Mouse (Mus musculus) myocyte (in vitro differentiated cells): ENCODE results near the gene Ankrd36. TPM values are rescaled to one million over a fixed set of nuclear protein-coding genes. Genes with fewer than 3 reads are reported as not detected.
A peak's percentile ranks its signal among the peaks of the same experiment; 100 is the strongest.

Experiments
- H3K27me3 ChIP-seq: one replicate; pipeline ENCODE4 v1.6.1; 2011; ENCODE audit not compliant: control insufficient read depth, insufficient read depth, insufficient read length
- H3K36me3 ChIP-seq: one replicate; pipeline ENCODE4 v1.6.1; 2011; ENCODE audit not compliant: control insufficient read depth, insufficient read depth
- H3K4me2 ChIP-seq: one replicate; pipeline ENCODE4 v1.6.1; 2011; ENCODE audit warnings: low read depth, control low read depth
- H3K4me3 ChIP-seq: one replicate; pipeline ENCODE4 v1.5.1; 2011; ENCODE audit warnings: mild to moderate bottlenecking, control low read depth, moderate library complexity
- H3K79me2 ChIP-seq: one replicate; pipeline ENCODE4 v1.6.1; 2011; ENCODE audit not compliant: control insufficient read depth, insufficient read depth
- H3ac ChIP-seq: one replicate; pipeline ENCODE4 v1.6.1; 2011; ENCODE audit not compliant: control insufficient read depth, insufficient read length
- CEBPB ChIP-seq: IDR thresholded peaks from 2 replicates; pipeline ENCODE4 v1.6.1; 2011; ENCODE audit warnings: mild to moderate bottlenecking, moderate library complexity; ENCODE audit not compliant: poor library complexity, insufficient read depth, severe bottlenecking
- E2F4 ChIP-seq: IDR thresholded peaks from one replicate; pipeline ENCODE4 v1.6.1; 2011; ENCODE audit warnings: mild to moderate bottlenecking, control low read depth, moderate library complexity; ENCODE audit not compliant: insufficient read depth
- MAX ChIP-seq: IDR thresholded peaks from one replicate; pipeline ENCODE4 v1.6.1; 2011; ENCODE audit warnings: low read depth, mild to moderate bottlenecking, control low read depth
- MYOD1 ChIP-seq, 3 experiments: IDR thresholded peaks; one replicate each; pipeline ENCODE4 v1.6.1; 2011; ENCODE audit warnings: control low read depth in 2 of 3, low read depth in 2 of 3, mild to moderate bottlenecking in 2 of 3, moderate library complexity in 1 of 3; ENCODE audit not compliant: insufficient read length in 2 of 3, control insufficient read depth in 1 of 3
- MYOG ChIP-seq, 3 experiments: IDR thresholded peaks; one replicate each; pipeline ENCODE4 v1.6.1; 2011; ENCODE audit warnings: control low read depth in 2 of 3, low read depth in 2 of 3, mild to moderate bottlenecking in 2 of 3; ENCODE audit not compliant: insufficient read length in 2 of 3, control insufficient read depth in 1 of 3, insufficient read depth in 1 of 3
- POLR2A ChIP-seq: IDR thresholded peaks from one replicate; pipeline ENCODE4 v1.6.1; 2011; ENCODE audit warnings: low read depth, mild to moderate bottlenecking, control low read depth, moderate library complexity; ENCODE audit not compliant: insufficient read length
- POLR2AphosphoS2 ChIP-seq: IDR thresholded peaks from one replicate; pipeline ENCODE4 v1.6.1; 2011; ENCODE audit warnings: low read depth, control low read depth; ENCODE audit not compliant: insufficient read length
- REST ChIP-seq: IDR thresholded peaks from one replicate; pipeline ENCODE4 v1.6.1; 2011; ENCODE audit warnings: mild to moderate bottlenecking, control low read depth, moderate library complexity; ENCODE audit not compliant: insufficient read depth, insufficient read length
- SRF ChIP-seq: IDR thresholded peaks from one replicate; pipeline ENCODE4 v1.6.1; 2011; ENCODE audit warnings: low read depth; ENCODE audit not compliant: control insufficient read depth, insufficient read length
- TCF12 ChIP-seq: IDR thresholded peaks from one replicate; pipeline ENCODE4 v1.6.1; 2011; ENCODE audit warnings: mild to moderate bottlenecking, control low read depth; ENCODE audit not compliant: poor library complexity, insufficient read depth, severe bottlenecking
- TCF3 ChIP-seq: IDR thresholded peaks from one replicate; pipeline ENCODE4 v1.6.1; 2011; ENCODE audit warnings: low read depth, control low read depth; ENCODE audit not compliant: insufficient read length
- USF1 ChIP-seq: IDR thresholded peaks from one replicate; pipeline ENCODE4 v1.6.1; 2011; ENCODE audit warnings: low read depth, mild to moderate bottlenecking, control low read depth, moderate library complexity
- polyA plus RNA-seq: library from polyadenylated mRNA; unstranded; fragments of >200 nt; fragmentation: generic; extraction: Trizol; gene quantifications from one replicate; pipeline ENCODE4 v1.2.1, GENCODE M21; 2012; ENCODE audit warnings: missing spikeins

Ankrd36 gene
- polyA plus RNA-seq, 1 experiment = not detected

GRCm38 (mm10) chr11:5732401-5732800, 162.9 kb downstream of the Ankrd36 start:
- Histone ChIP-seq H3K36me3 (no peaks in the 10 kb centered on the region), H3K4me3 (no peak overlapping the region), H3K79me2 (peaks cover 91% of the 10 kb centered on the region), H3K27me3 (no peaks in the 10 kb centered on the region), H3ac (no peak overlapping the region), H3K4me2 (peak overlapping the region; percentile 37)
- TF ChIP-seq SRF (no peak), TCF12 (peak; percentile 67), POLR2A (peak; percentile 21), POLR2AphosphoS2 (no peak), E2F4 (no peak), MYOD1 (IDR thresholded peaks at IDR 0.05; ENCODE audit: control insufficient read depth in 1 of 3, insufficient read length in 2 of 3, low read depth in 2 of 3) (peak; percentile 58 to 98 (median 96)), MAX (no peak), CEBPB (no peak), MYOG (IDR thresholded peaks at IDR 0.05; ENCODE audit: control insufficient read depth in 1 of 3, insufficient read depth in 1 of 3, insufficient read length in 2 of 3, low read depth in 2 of 3) (peak; percentile 96 to 98 (median 96)), USF1 (no peak), TCF3 (peak; percentile 88), REST (no peak)

- no peaks in the 10 kb centered on the region for H3K36me3 ChIP-seq
- TF ChIP-seq USF1 (no peak), MYOD1 (IDR thresholded peaks at IDR 0.05; ENCODE audit: control insufficient read depth in 1 of 3, insufficient read length in 2 of 3, low read depth in 2 of 3) (no peak), TCF12 (no peak), E2F4 (no peak), TCF3 (no peak), POLR2AphosphoS2 (no peak), MYOG (IDR thresholded peaks at IDR 0.05; ENCODE audit: control insufficient read depth in 1 of 3, insufficient read depth in 1 of 3, insufficient read length in 2 of 3, low read depth in 2 of 3) (no peak), SRF (no peak), CEBPB (no peak), POLR2A (no peak), MAX (no peak), REST (no peak)
- H3K4me3 ChIP-seq = no peak overlapping the region
Measured at GRCm38 (mm10) chr11:5734323-5734722, 164.8 kb downstream of the Ankrd36 start.

GRCm38 (mm10) chr11:5737137-5737536, 167.7 kb downstream of the Ankrd36 start:
- no peak overlapping the region for H3K4me3 ChIP-seq
- TF ChIP-seq MYOD1 (IDR thresholded peaks at IDR 0.05; ENCODE audit: control insufficient read depth in 1 of 3, insufficient read length in 2 of 3, low read depth in 2 of 3) = no peak
- no peaks in the 10 kb centered on the region for H3K27me3 ChIP-seq
- H3K79me2 ChIP-seq = peaks cover 86% of the 10 kb centered on the region
- H3K4me2 ChIP-seq = peak overlapping the region; percentile 48
- no peaks in the 10 kb centered on the region for H3K36me3 ChIP-seq
- H3ac ChIP-seq = no peak overlapping the region

More at GRCm38 (mm10) chr11:5734323-5734722, 164.8 kb downstream of the Ankrd36 start:
- H3K4me2 ChIP-seq = peak overlapping the region; percentile 28
- no peak overlapping the region for H3ac ChIP-seq
- H3K27me3 ChIP-seq = no peaks in the 10 kb centered on the region
- H3K79me2 ChIP-seq = peaks cover 90% of the 10 kb centered on the region

Other genes with a start within 250 kb of the Ankrd36 start
- 3.8 TPM for gene Znrf3, start 124.8 kb upstream of the Ankrd36 start, polyA plus RNA-seq
- gene Xbp1, start 49.0 kb upstream of the Ankrd36 start, polyA plus RNA-seq = 102 TPM
- gene Ccdc117, start 27.5 kb upstream of the Ankrd36 start, polyA plus RNA-seq = 9.0 TPM
- gene Mrps24, start 146.0 kb downstream of the Ankrd36 start, polyA plus RNA-seq = 139 TPM
- 21.3 TPM for gene Urgcp, start 192.7 kb downstream of the Ankrd36 start, polyA plus RNA-seq
- gene Dbnl, start 218.8 kb downstream of the Ankrd36 start, polyA plus RNA-seq = 71.0 TPM
- 349 TPM for gene Pgam2, start 234.0 kb downstream of the Ankrd36 start, polyA plus RNA-seq